Mouse (Mus musculus) hindbrain, postnatal 0 days (tissue): Measurements from ENCODE around the gene Dab1. TPM values are rescaled to one million over a fixed set of nuclear protein-coding genes. Genes with fewer than 3 reads are reported as not detected.
A peak's percentile ranks its signal among the peaks of the same experiment; 100 is the strongest.

Experiments
- ATAC-seq: fragments of 200-750 bp; cut with Nextera tagmentation; 2 replicates; pipeline ENCODE4 v1.8.0; 2017; ENCODE audit warnings: mild to moderate bottlenecking, moderate TSS enrichment, moderate library complexity
- DNase-seq: peaks from one replicate; pipeline ENCODE4 v3.0.0-alpha.2; 2015; ENCODE audit warnings: low spot score
- H3K27ac ChIP-seq: fragments of 300-500 bp; sonication (generic); 2 replicates; pipeline ENCODE4 v1.5.1; 2014; ENCODE audit warnings: mild to moderate bottlenecking
- H3K27me3 ChIP-seq: fragments of 300-500 bp; sonication (generic); 2 replicates; pipeline ENCODE4 v1.6.1; 2014; ENCODE audit warnings: low read length, mixed read lengths; ENCODE audit not compliant: insufficient read depth
- H3K36me3 ChIP-seq: fragments of 300-500 bp; sonication (generic); 2 replicates; pipeline ENCODE4 v1.6.1; 2014; ENCODE audit warnings: low read length, mixed read lengths; ENCODE audit not compliant: insufficient read depth
- H3K4me1 ChIP-seq: fragments of 300-500 bp; sonication (generic); 2 replicates; pipeline ENCODE4 v1.6.1; 2014; ENCODE audit warnings: antibody characterized with exemption, low read length, mixed read lengths; ENCODE audit not compliant: insufficient read depth
- H3K4me2 ChIP-seq: fragments of 300-500 bp; sonication (generic); 2 replicates; pipeline ENCODE4 v1.6.1; 2014; ENCODE audit warnings: low read depth, mild to moderate bottlenecking, low read length, moderate library complexity, mixed read lengths
- H3K4me3 ChIP-seq: fragments of 300-500 bp; sonication (generic); 2 replicates; pipeline ENCODE4 v1.5.1; 2014; ENCODE audit warnings: low read length
- H3K9ac ChIP-seq: fragments of 300-500 bp; sonication (generic); replicated peaks from 2 replicates; pipeline ENCODE4 v1.6.1; 2014; ENCODE audit warnings: mild to moderate bottlenecking, low read length, moderate library complexity, mixed read lengths
- H3K9me3 ChIP-seq: fragments of 300-500 bp; sonication (generic); 2 replicates; pipeline ENCODE4 v1.6.1; 2016; ENCODE audit warnings: low read length, mixed read lengths
- CTCF ChIP-seq: IDR thresholded peaks from 2 replicates; pipeline ENCODE4 v1.5.1; 2016; ENCODE audit warnings: antibody characterized with exemption, control low read depth, low read depth
- WGBS: fragments of 180-500 bp; shearing (Covaris S2); extraction: QIAGEN DNeasy Blood & Tissue Kit; methylation state at CpG from one replicate; pipeline ENCODE4 v1.1.7; 2014; 5-methylcytosine and 5-hydroxymethylcytosine counted together
- polyA plus RNA-seq: library from polyadenylated mRNA; unstranded; fragments of >200 nt; fragmentation: Nextera tagmentation; extraction: Ambion mirVana; gene quantifications from 2 replicates; pipeline ENCODE4 v1.2.1, GENCODE M21; 2015
- total RNA-seq: library from RNA; depleted of rRNA; stranded (reverse); fragments of >200 nt; gene quantifications from 2 replicates; pipeline ENCODE4 v1.2.3, GENCODE M21; 2014

The Dab1 gene
- total and polyA plus RNA-seq, 2 experiments from 2014 or later, result 38.2 to 76.2 TPM

- Histone ChIP-seq H3K9ac (no peak overlapping the region), H3K27me3 (no peaks in the 10 kb centered on the region), H3K4me2 (no peak overlapping the region), H3K36me3 (no peaks in the 10 kb centered on the region), H3K4me3 (no peak overlapping the region), H3K4me1 (no peaks in the 10 kb centered on the region; the same call in 1 of the 2 replicates), H3K9me3 (no peaks in the 10 kb centered on the region), H3K27ac (no peak overlapping the region)
- no peak for TF ChIP-seq CTCF
- peak; percentile 52 for DNase-seq
- 40% methylated on average over 7 of the region's 7 CpGs for WGBS
- ATAC-seq, result 0 out of 2 replicates have a peak, but pooled peaks have one; percentile 45
Observed at GRCm38 (mm10) chr4:103841126-103841525, 222.0 kb downstream of the Dab1 start.

DNA sequence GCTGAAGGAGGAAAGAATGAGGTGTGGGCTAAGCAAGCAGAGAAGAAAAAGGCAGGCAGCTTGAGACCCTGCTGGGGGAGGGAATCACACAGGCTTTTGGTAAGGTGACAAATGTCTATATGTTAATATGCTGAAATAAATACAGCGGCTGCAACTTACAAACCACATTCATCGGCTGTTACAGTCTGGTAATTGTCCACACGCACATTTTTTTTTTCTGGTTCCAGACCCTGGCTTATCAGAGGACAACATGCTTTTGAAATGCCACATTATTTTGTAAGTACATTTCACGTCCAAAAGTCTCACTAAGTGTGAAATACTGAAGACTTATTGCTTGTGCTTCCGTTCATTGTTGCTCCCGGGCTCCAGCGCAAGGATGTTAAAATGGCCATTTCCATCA, 225.5 kb downstream of the Dab1 start:
- Histone ChIP-seq H3K9me3 (no peaks in the 10 kb centered on the region), H3K9ac (no peak overlapping the region), H3K4me1 (no peaks in the 10 kb centered on the region; the same call in 1 of the 2 replicates), H3K4me2 (no peak overlapping the region), H3K36me3 (no peaks in the 10 kb centered on the region), H3K4me3 (no peak overlapping the region), H3K27ac (no peak overlapping the region), H3K27me3 (no peaks in the 10 kb centered on the region)
- ATAC-seq (no peak), DNase-seq (no peak)
- 69% methylated on average over 7 of the region's 7 CpGs for WGBS
- no peak for TF ChIP-seq CTCF

DNA sequence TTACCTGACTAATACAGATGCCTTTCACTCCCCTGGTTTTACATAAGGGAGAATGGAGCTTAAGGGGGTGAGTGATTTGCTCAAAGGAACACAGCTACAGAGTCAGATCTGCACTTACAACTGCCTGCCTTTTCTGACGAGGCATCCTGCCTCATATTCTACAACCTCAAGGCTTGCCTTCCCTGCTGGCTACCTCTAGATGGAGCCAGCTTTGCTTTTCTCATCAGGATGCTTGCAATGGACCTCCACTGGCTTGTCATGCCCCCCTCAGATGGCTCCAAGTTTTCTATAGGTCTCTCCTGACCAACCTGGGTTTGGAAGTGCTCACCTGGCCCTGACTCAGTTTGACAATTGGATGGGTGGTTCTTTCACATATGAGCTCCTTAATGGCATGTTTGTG, 238.0 kb downstream of the Dab1 start:
- Histone ChIP-seq H3K9ac (no peak overlapping the region), H3K9me3 (no peaks in the 10 kb centered on the region), H3K27ac (no peak overlapping the region), H3K4me3 (no peak overlapping the region), H3K4me1 (no peaks in the 10 kb centered on the region), H3K27me3 (no peaks in the 10 kb centered on the region), H3K36me3 (no peaks in the 10 kb centered on the region), H3K4me2 (no peak overlapping the region)
- DNase-seq (peak; percentile 46), ATAC-seq (no peak)
- TF ChIP-seq CTCF, result peak; percentile 60
- WGBS, result 21% methylated on average over 1 of the region's 1 CpGs

DNA sequence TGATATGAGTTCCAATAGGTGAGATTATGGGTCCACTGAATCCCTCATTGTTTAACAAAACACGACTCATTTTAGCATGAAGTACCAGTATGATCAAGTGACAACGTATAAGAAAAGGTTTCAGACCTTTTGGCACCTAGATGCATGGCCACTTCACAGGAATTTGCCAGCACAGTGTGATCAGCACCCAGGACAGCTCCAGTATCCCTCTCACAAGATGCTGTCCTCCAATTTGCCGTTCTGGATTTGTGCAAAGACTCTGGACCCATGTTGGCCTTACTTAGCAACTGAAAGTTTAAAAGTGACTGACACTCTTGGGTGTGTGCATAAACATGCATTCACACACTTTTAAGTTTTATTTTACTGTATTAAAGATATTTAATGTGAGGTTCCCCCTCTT, 256.4 kb downstream of the Dab1 start:
- TF ChIP-seq CTCF, result no peak
- Histone ChIP-seq H3K36me3 (no peaks in the 10 kb centered on the region), H3K4me3 (no peak overlapping the region), H3K4me1 (no peaks in the 10 kb centered on the region), H3K4me2 (no peak overlapping the region), H3K27me3 (no peaks in the 10 kb centered on the region), H3K27ac (no peak overlapping the region), H3K9me3 (no peaks in the 10 kb centered on the region), H3K9ac (no peak overlapping the region)
- ATAC-seq (no peak), DNase-seq (no peak)
- 52% methylated on average over 3 of the region's 3 CpGs for WGBS

DNA sequence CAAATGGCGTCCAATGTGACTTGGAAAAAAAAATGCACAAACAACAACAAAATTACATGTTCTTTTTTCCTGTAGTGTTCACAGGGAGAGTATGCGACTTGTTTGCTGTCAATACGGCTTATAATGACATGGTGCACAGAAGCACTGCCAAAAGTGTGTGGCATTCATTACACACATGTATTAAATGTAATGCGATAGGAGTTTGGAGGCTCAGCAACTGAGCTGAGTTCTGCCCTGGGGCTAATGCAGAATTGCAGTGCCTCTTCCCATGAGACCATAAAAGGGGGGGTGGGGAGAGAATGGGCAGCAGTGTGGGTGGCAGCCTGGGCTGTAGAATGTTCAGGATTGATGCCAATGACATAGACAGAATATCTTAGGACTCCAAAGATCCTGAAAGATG, 259.7 kb downstream of the Dab1 start:
- DNase-seq, result no peak
- Histone ChIP-seq H3K36me3 (no peaks in the 10 kb centered on the region), H3K4me1 (no peaks in the 10 kb centered on the region), H3K27me3 (no peaks in the 10 kb centered on the region), H3K4me3 (no peak overlapping the region), H3K9ac (no peak overlapping the region), H3K9me3 (no peaks in the 10 kb centered on the region), H3K27ac (no peak overlapping the region), H3K4me2 (no peak overlapping the region)
- 58% methylated on average over 4 of the region's 4 CpGs for WGBS
- no peak for ATAC-seq
- no peak for TF ChIP-seq CTCF

GRCm38 (mm10) chr4:103881641-103882040, 262.5 kb downstream of the Dab1 start:
- H3K4me3 ChIP-seq, result no peak overlapping the region
- WGBS, result 29% methylated on average over 3 of the region's 3 CpGs
- 0 out of 2 replicates have a peak overlapping the region, but pooled peaks have one; percentile 15 for H3K27ac ChIP-seq
- no peaks in the 10 kb centered on the region for H3K9me3 ChIP-seq
- no peak overlapping the region for H3K4me2 ChIP-seq
- DNase-seq (peak; percentile 78), ATAC-seq (peak; percentile 84)
- no peaks in the 10 kb centered on the region for H3K4me1 ChIP-seq
- H3K27me3 ChIP-seq, result no peaks in the 10 kb centered on the region
- no peak overlapping the region for H3K9ac ChIP-seq
- no peaks in the 10 kb centered on the region for H3K36me3 ChIP-seq
- no peak for TF ChIP-seq CTCF

DNA sequence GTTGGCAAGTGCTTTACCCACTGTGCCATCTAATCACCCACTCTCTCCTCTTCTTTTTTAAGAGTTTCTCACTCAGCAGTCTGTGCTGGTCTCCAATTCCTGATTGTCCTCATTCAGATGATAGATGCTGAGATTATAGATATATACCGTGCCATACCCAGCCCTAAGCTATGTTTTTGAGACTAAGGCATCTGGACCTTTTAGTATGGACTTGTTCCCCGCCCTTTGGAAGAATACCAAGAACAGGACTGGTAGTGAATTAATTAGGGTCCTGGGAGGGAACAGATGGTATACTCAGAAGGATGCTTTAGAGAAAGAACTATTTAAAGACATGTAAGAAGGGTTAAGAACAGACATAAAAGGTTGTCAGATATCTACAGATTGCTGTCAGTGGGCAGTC, 268.9 kb downstream of the Dab1 start:
- ATAC-seq (no peak), DNase-seq (peak; percentile 34)
- no peaks in the 10 kb centered on the region for H3K9me3 ChIP-seq
- no peaks in the 10 kb centered on the region for H3K4me1 ChIP-seq
- TF ChIP-seq CTCF, result no peak
- no peak overlapping the region for H3K4me3 ChIP-seq
- no peak overlapping the region for H3K4me2 ChIP-seq
- whole genome bisulfite sequencing, result 63% methylated on average over 2 of the region's 2 CpGs
- no peaks in the 10 kb centered on the region for H3K27me3 ChIP-seq
- no peaks in the 10 kb centered on the region for H3K36me3 ChIP-seq
- no peak overlapping the region for H3K27ac ChIP-seq
- H3K9ac ChIP-seq, result no peak overlapping the region
